Mouse (Mus musculus): ENCODE measurements at regions not wholly inside any gene's neighbourhood (a gene's known extent, or its start where the extent isn't known, plus 50 kb on each side); places are given as distances from the start of the nearest gene placed in this dataset.

DNA sequence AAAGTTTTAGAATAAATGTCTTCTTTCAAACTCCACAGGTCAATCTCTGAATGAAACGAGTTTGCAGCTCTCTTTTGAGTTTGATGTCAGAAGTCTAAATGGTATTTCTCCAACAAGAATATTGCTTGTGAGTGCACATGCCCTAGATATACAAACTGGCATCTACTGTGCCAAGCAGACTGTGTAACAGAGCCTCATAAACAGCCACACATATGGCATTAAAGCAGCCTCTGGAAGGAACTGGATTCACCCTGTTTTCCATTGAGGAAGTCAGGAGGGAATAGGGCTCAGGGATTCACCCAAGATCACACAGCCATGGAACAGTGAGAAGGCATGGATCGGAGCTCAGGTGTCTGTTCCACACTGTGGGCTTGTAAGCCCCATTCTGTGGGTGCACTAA is 149.2 kb upstream of the Kdm8 start:
- no peaks in the 10 kb centered on the region for H3K27me3 ChIP-seq (ENCODE audit: control insufficient read depth, insufficient read depth, insufficient read length)
- TF ChIP-seq FOSL1 (IDR thresholded peaks at IDR 0.05; ENCODE audit: insufficient read depth, low read length, poor library complexity, severe bottlenecking) (no peak), CTCF (IDR thresholded peaks at IDR 0.05; ENCODE audit: control insufficient read depth, insufficient read depth, insufficient read length) (no peak), CEBPB (IDR thresholded peaks at IDR 0.05; ENCODE audit: low read depth) (no peak), MAX (IDR thresholded peaks at IDR 0.05) (no peak), MYOG (IDR thresholded peaks at IDR 0.05; ENCODE audit: control insufficient read depth, extremely low read depth, insufficient read length) (no peak), USF1 (IDR thresholded peaks at IDR 0.05; ENCODE audit: low read depth) (no peak), MYOD1 (IDR thresholded peaks at IDR 0.05; ENCODE audit: control insufficient read depth, insufficient read length, low read depth) (no peak)
- no peak overlapping the region for H3K4me3 ChIP-seq (ENCODE audit: insufficient read depth, poor library complexity, severe bottlenecking)
- no peaks in the 10 kb centered on the region for H3K79me3 ChIP-seq (ENCODE audit: low read depth)
- H3K36me3 ChIP-seq (ENCODE audit: control insufficient read depth, insufficient read depth) = no peaks in the 10 kb centered on the region
- H3ac ChIP-seq (ENCODE audit: control insufficient read depth, insufficient read length, low read depth) = no peak overlapping the region
- H3K79me2 ChIP-seq (ENCODE audit: control insufficient read depth, insufficient read depth) = no peaks in the 10 kb centered on the region

- H3ac ChIP-seq (ENCODE audit: control insufficient read depth, insufficient read length, low read depth) = no peak overlapping the region
- TF ChIP-seq MAX (IDR thresholded peaks at IDR 0.05) (no peak), MYOD1 (IDR thresholded peaks at IDR 0.05; ENCODE audit: control insufficient read depth, insufficient read length, low read depth) (no peak), MYOG (IDR thresholded peaks at IDR 0.05; ENCODE audit: control insufficient read depth, extremely low read depth, insufficient read length) (no peak), CTCF (IDR thresholded peaks at IDR 0.05; ENCODE audit: control insufficient read depth, insufficient read depth, insufficient read length) (no peak), FOSL1 (IDR thresholded peaks at IDR 0.05; ENCODE audit: insufficient read depth, low read length, poor library complexity, severe bottlenecking) (no peak), CEBPB (IDR thresholded peaks at IDR 0.05; ENCODE audit: low read depth) (no peak), USF1 (IDR thresholded peaks at IDR 0.05; ENCODE audit: low read depth) (no peak)
- H3K4me3 ChIP-seq (ENCODE audit: insufficient read depth, poor library complexity, severe bottlenecking) = no peak overlapping the region
- no peaks in the 10 kb centered on the region for H3K79me3 ChIP-seq (ENCODE audit: low read depth)
- no peaks in the 10 kb centered on the region for H3K79me2 ChIP-seq (ENCODE audit: control insufficient read depth, insufficient read depth)
- H3K27me3 ChIP-seq (ENCODE audit: control insufficient read depth, insufficient read depth, insufficient read length) = no peaks in the 10 kb centered on the region
- no peaks in the 10 kb centered on the region for H3K36me3 ChIP-seq (ENCODE audit: control insufficient read depth, insufficient read depth)
Measured at GRCm38 (mm10) chr7:125308433-125308832, 136.0 kb upstream of the Kdm8 start.

GRCm38 (mm10) chr7:125310971-125311370 is 133.5 kb upstream of the Kdm8 start:
- TF ChIP-seq MYOG (IDR thresholded peaks at IDR 0.05; ENCODE audit: control insufficient read depth, extremely low read depth, insufficient read length) = no peak
- no peak for TF ChIP-seq MYOD1 (IDR thresholded peaks at IDR 0.05; ENCODE audit: control insufficient read depth, insufficient read length, low read depth)
- no peak for TF ChIP-seq CTCF (IDR thresholded peaks at IDR 0.05; ENCODE audit: control insufficient read depth, insufficient read depth, insufficient read length)
- TF ChIP-seq FOSL1 (IDR thresholded peaks at IDR 0.05; ENCODE audit: insufficient read depth, low read length, poor library complexity, severe bottlenecking) = no peak
- no peak for TF ChIP-seq USF1 (IDR thresholded peaks at IDR 0.05; ENCODE audit: low read depth)
- TF ChIP-seq CEBPB (IDR thresholded peaks at IDR 0.05; ENCODE audit: low read depth) = no peak
- TF ChIP-seq MAX (IDR thresholded peaks at IDR 0.05) = no peak
- H3K79me2 ChIP-seq (ENCODE audit: control insufficient read depth, insufficient read depth) = no peaks in the 10 kb centered on the region
- H3K27me3 ChIP-seq (ENCODE audit: control insufficient read depth, insufficient read depth, insufficient read length) = no peaks in the 10 kb centered on the region
- no peaks in the 10 kb centered on the region for H3K36me3 ChIP-seq (ENCODE audit: control insufficient read depth, insufficient read depth)
- H3K4me3 ChIP-seq (ENCODE audit: insufficient read depth, poor library complexity, severe bottlenecking) = no peak overlapping the region
- no peaks in the 10 kb centered on the region for H3K79me3 ChIP-seq (ENCODE audit: low read depth)
- H3ac ChIP-seq (ENCODE audit: control insufficient read depth, insufficient read length, low read depth) = no peak overlapping the region

DNA sequence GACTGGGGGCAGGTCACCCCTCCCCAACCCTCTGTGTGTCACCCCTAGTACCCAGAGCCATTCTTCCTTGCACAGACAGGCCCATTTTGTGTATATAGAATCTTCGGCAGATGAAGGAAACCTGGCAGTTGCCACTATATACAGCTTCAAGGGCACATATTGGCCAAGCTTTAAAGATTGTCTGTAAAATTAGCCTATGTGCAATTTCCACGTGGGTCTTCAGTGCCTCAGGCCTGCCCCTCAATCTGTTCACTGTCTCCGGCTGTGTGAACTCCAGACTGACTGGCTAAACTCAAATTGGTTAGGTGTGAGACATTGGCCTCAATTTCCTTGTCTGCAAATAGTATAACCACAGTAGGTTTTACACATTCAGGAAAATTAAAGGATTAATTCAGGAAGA is 130.9 kb upstream of the Kdm8 start:
- Histone ChIP-seq H3K36me3 (ENCODE audit: control insufficient read depth, insufficient read depth) (no peaks in the 10 kb centered on the region), H3K79me2 (ENCODE audit: control insufficient read depth, insufficient read depth) (no peaks in the 10 kb centered on the region), H3K27me3 (ENCODE audit: control insufficient read depth, insufficient read depth, insufficient read length) (no peaks in the 10 kb centered on the region), H3K4me3 (ENCODE audit: insufficient read depth, poor library complexity, severe bottlenecking) (no peak overlapping the region), H3K79me3 (ENCODE audit: low read depth) (no peaks in the 10 kb centered on the region), H3ac (ENCODE audit: control insufficient read depth, insufficient read length, low read depth) (no peak overlapping the region)
- TF ChIP-seq FOSL1 (IDR thresholded peaks at IDR 0.05; ENCODE audit: insufficient read depth, low read length, poor library complexity, severe bottlenecking) (no peak), MAX (IDR thresholded peaks at IDR 0.05) (no peak), MYOG (IDR thresholded peaks at IDR 0.05; ENCODE audit: control insufficient read depth, extremely low read depth, insufficient read length) (no peak), MYOD1 (IDR thresholded peaks at IDR 0.05; ENCODE audit: control insufficient read depth, insufficient read length, low read depth) (no peak), CTCF (IDR thresholded peaks at IDR 0.05; ENCODE audit: control insufficient read depth, insufficient read depth, insufficient read length) (no peak), USF1 (IDR thresholded peaks at IDR 0.05; ENCODE audit: low read depth) (no peak), CEBPB (IDR thresholded peaks at IDR 0.05; ENCODE audit: low read depth) (no peak)

- no peaks in the 10 kb centered on the region for H3K27me3 ChIP-seq (ENCODE audit: control insufficient read depth, insufficient read depth, insufficient read length)
- H3K4me3 ChIP-seq (ENCODE audit: insufficient read depth, poor library complexity, severe bottlenecking) = no peak overlapping the region
- TF ChIP-seq MAX (IDR thresholded peaks at IDR 0.05) (no peak), USF1 (IDR thresholded peaks at IDR 0.05; ENCODE audit: low read depth) (no peak), MYOD1 (IDR thresholded peaks at IDR 0.05; ENCODE audit: control insufficient read depth, insufficient read length, low read depth) (no peak), FOSL1 (IDR thresholded peaks at IDR 0.05; ENCODE audit: insufficient read depth, low read length, poor library complexity, severe bottlenecking) (no peak), CEBPB (IDR thresholded peaks at IDR 0.05; ENCODE audit: low read depth) (no peak), MYOG (IDR thresholded peaks at IDR 0.05; ENCODE audit: control insufficient read depth, extremely low read depth, insufficient read length) (no peak), CTCF (IDR thresholded peaks at IDR 0.05; ENCODE audit: control insufficient read depth, insufficient read depth, insufficient read length) (no peak)
- H3K79me3 ChIP-seq (ENCODE audit: low read depth) = no peaks in the 10 kb centered on the region
- no peak overlapping the region for H3ac ChIP-seq (ENCODE audit: control insufficient read depth, insufficient read length, low read depth)
- no peaks in the 10 kb centered on the region for H3K36me3 ChIP-seq (ENCODE audit: control insufficient read depth, insufficient read depth)
- H3K79me2 ChIP-seq (ENCODE audit: control insufficient read depth, insufficient read depth) = no peaks in the 10 kb centered on the region
Measured at GRCm38 (mm10) chr7:125334769-125335168, 109.7 kb upstream of the Kdm8 start.

Data from C2C12 (cell line).